Mouse (Mus musculus): ENCODE results near the gene Mapk1.

Gene Mapk1

DNA sequence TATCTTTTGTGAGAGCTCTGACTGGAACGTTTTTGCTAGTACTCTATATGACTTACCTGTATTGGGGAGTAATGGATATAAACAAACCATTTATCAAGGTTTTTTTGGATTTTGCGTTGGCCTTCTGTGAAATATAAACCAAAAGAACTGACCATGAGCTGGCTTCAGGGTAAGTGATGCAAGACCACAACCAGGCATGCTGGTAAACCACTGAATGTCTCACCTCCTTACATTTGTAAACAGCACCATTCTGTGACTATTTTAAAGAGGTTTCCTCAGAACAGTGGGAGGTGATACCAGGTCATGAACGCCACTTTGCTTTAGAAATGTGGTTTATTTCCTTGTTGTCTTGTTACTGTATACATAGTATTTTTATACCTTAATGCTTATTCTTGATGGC, 103.1 kb downstream of the Mapk1 start:
- DNase-seq (ENCODE audit: low spot score) = no peak

DNA sequence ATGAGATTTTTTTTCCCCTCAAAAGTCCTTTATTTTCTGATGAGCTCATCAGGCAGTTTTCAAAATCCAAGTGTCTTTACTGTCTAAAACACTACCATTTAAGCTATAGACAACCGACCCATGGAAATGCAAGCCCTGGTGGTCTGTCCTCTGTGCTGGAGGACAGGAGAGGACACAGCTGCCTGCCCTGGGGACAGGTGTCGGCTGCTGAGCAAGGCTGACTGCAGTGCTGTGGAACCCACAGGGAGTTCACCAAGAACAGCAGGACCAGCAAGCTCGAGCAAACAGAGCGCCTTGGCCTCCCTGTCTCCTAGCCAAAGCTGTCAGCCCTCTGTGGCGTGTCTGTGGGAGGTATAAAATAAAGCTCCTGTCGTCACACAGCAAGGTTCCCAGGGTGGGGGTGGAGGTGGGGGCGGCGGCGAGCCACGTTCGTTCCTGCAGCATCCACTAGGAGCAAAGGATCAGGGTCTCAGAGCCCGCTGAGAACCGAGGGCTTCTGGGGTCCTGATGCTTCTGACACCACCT, 103.5 kb downstream of the Mapk1 start:
- DNase-seq (ENCODE audit: low spot score) = no peak

DNA sequence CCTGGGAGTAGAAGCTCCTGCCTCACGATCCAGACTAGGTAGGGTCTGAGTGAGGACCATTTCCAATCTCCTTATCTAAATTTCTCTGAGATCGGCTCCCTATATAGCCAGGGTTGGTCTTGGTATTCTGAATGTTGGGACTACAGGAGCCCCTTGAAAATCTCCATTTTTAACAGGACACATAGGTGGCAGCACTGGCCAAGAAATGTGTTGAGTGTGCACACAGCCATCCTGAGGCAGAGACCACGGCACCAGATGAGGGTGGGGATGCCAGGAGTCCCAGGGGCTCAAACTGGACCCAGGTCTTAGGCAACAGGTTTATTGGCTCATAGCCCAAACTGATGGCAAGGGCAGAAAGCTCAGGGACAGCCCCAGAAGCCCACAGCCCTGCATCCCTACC, 105.2 kb downstream of the Mapk1 start:
- DNase-seq (ENCODE audit: low spot score) = no peak

DNA sequence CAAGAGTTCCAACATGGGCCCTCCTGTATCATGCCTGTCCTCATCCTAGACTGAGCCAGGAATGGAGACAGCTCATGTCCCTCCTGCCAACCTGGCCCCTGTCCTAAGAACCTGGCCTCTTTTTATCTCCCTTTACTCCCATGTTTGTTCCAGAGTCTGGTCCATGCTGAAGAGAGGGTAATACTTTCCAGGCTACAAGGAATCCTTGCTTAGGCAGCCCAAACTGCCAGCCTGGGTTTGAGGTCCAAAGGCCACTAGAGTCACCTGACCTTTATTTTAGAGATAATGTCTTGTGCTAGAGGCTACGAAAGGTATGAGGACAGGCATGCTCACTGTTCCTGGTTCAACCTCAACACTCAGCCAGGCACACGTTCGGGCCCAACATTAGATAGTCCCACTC, 113.8 kb downstream of the Mapk1 start:
- DNase-seq (ENCODE audit: low spot score) = no peak

All from ovary, adult 18-20 months (tissue).